In the genomic region with DNA sequence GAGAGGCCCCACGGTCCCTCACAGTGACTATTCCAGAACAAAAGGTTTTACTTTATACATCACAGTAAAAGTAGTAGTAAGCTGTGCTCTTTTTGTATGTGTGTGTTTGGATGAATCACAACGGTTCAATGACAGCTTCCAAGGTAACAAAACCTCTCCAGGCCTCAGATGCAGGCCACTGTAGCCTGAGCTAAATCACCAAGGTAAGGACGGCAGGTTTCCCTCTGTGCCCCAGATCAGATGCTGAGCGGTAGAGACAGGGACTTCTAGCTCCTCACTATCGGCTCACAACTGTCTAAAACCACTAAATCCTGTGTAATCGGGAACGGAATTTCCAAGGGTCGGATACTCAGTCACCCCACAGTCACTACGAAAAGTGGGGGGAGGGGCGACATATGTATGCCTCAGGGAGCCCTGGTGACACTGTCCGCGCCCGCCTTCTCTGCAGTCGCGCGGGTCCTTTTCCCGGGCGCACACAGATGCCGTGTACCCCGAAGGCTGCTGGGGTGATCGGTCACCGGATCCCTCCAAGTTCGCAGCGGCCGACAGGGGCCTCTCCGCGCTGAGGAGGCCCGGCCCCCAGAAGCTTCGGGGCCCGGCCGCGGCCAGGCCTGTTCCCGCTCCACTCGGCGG, we compare ENCODE assay signal across 1 mouse cellular context.
TF ChIP-seq lines count a peak whose summit lies in the region.

No protein-coding gene starts in this region.

TF ChIP-seq in CH12.LX, 34 proteins besides CTCF, POLR2A, EP300 and RAD21:
- peak; percentile 22; the same call in 1 of the 2 replicates for TF ChIP-seq CHD2 (IDR thresholded peaks at IDR 0.05; ENCODE audit: low read length)
- 0 out of 2 replicates have a peak, but pooled peaks have one; percentile 74 for TF ChIP-seq CHD1 (IDR thresholded peaks at IDR 0.05; ENCODE audit: low read depth, low read length)
- TF ChIP-seq PAX5 (IDR thresholded peaks at IDR 0.05; ENCODE audit: low read length) = no peak
- no peak for TF ChIP-seq ETS1 (conservative IDR thresholded peaks at IDR 0.05; ENCODE audit: low read depth, low read length)
- peak; percentile 52; the same call in 1 of the 2 replicates for TF ChIP-seq SIN3A (IDR thresholded peaks at IDR 0.05; ENCODE audit: low read length)
